Mouse (Mus musculus) brain, embryonic 14.5 days (tissue): ENCODE measurements around the gene Olfr1036.
"Not testable (repeated sequence)": the region's sequence is repeated elsewhere in the genome, so short reads cannot be mapped to it uniquely, and the experiment has no call there.

Source experiments
- CTCF ChIP-seq: fragments of 200-500 bp; IDR thresholded peaks from 2 replicates; pipeline ENCODE4 v1.5.1; 2012; ENCODE audit warnings: inconsistent platforms, mild to moderate bottlenecking, moderate library complexity, borderline replicate concordance; ENCODE audit not compliant: insufficient read depth, insufficient read length; ENCODE audit errors: extremely low read depth
- POLR2A ChIP-seq: fragments of 200-500 bp; IDR thresholded peaks from 2 replicates; pipeline ENCODE4 v1.6.1; 2012; ENCODE audit warnings: mild to moderate bottlenecking, inconsistent platforms, borderline replicate concordance; ENCODE audit not compliant: poor library complexity, insufficient read depth, insufficient read length, severe bottlenecking; ENCODE audit errors: extremely low read depth

DNA sequence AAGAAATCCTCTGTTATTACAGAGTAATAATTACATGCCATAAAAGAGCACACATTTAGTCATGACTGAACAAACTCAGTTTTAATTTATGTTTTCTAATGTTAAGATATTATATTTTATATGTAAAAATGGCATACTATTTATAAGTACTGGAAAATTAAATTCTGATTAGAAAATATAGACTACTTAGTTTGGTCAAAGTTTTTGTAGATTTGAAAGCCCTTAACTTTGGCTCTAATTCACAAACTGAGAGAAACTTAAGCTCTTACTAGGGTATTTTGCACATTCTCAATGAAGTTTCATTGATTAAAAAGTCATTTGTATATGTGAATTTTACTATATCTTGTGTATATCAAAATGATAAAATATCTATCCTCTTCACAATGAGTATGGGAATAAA lies at the start of gene Olfr1036:
- not testable (repeated sequence) for TF ChIP-seq CTCF, POLR2A
